10 mouse cellular contexts compared by ENCODE assay signal in genomic region chr11:59732407-59733066, GRCm38 (mm10). TPM values are rescaled to one million over a fixed set of nuclear protein-coding genes. Genes with fewer than 3 reads are reported as not detected.
DNase-seq lines count a peak whose midpoint lies in the region; ATAC-seq and TF ChIP-seq lines count a peak whose summit lies in the region.
"Had no signal": no experiment of that assay in that cellular context is flagged by ENCODE, and none has a peak within 500 bp of the region (broad histone marks: within the 10 kb centered on the region; RNA-seq: fewer than 3 reads in every experiment).

No protein-coding gene starts in this region.

- WGBS in cerebellum, adult 2 months = 33% methylated on average over 1 of the region's 1 CpGs
- 67% methylated on average over 1 of the region's 1 CpGs for WGBS in heart, embryonic 13.5 days

- H3K27me3 ChIP-seq in cerebellum, adult 2 months (ENCODE audit: control insufficient read depth, insufficient read depth, low read length) = no peaks in the 10 kb centered on the region
- no peaks in the 10 kb centered on the region for H3K27me3 ChIP-seq in heart, embryonic 13.5 days (replicated peaks)
- H3K27me3 ChIP-seq: liver, embryonic 13.5 days had no signal

- no peaks in the 10 kb centered on the region for H3K9me3 ChIP-seq in heart, embryonic 13.5 days
- H3K9me3 ChIP-seq: G1E; liver, embryonic 13.5 days had no signal

- no peak overlapping the region; the same call in 1 of the 2 replicates for H3K9ac ChIP-seq in heart, embryonic 13.5 days
- H3K9ac ChIP-seq: liver, embryonic 13.5 days had no signal

- peak; percentile 18; the same call in 1 of the 2 replicates for TF ChIP-seq CTCF in cerebellum, adult 2 months (IDR thresholded peaks at IDR 0.05; ENCODE audit: borderline replicate concordance, insufficient read depth, low read depth, low read length)

- TF ChIP-seq POLR2A in cerebellum, adult 2 months (IDR thresholded peaks at IDR 0.05; ENCODE audit: borderline replicate concordance, insufficient read depth, low read length) = no peak

- peaks cover 37% of the 10 kb centered on the region for H3K4me1 ChIP-seq in cerebellum, adult 2 months (ENCODE audit: control insufficient read depth, insufficient read depth, low read length)
- peaks cover 14% of the 10 kb centered on the region for H3K4me1 ChIP-seq in heart, embryonic 13.5 days
- H3K4me1 ChIP-seq: liver, embryonic 13.5 days had no signal

- H3K36me3 ChIP-seq in heart, embryonic 13.5 days = peaks cover 94% of the 10 kb centered on the region

- DNase-seq in cerebellum, adult 2 months = peak in 1 of 2 experiments; percentile 59
- DNase-seq in 3134 (ENCODE audit: extremely low read depth, insufficient read length, low spot score) = peak; percentile 68
- DNase-seq in cerebellum, adult 9-11 months = peak; percentile 49
- peak; percentile 53 to 72 for DNase-seq in kidney, postnatal 36 days
- peak; percentile 82 for DNase-seq in lung, postnatal 25 days (ENCODE audit: low spot score)
- DNase-seq in urinary bladder, postnatal 36 days (ENCODE audit: low spot score in 2 of 2) = peak; percentile 49 to 81
- DNase-seq: liver, embryonic 13.5 days had no signal

- no peak overlapping the region for H3K4me3 ChIP-seq in cerebellum, adult 2 months (replicated peaks; ENCODE audit: insufficient read depth, low read depth, low read length)
- H3K4me3 ChIP-seq in heart, embryonic 13.5 days = no peak overlapping the region
- H3K4me3 ChIP-seq: liver, embryonic 13.5 days had no signal

- no peak overlapping the region for H3K4me2 ChIP-seq in heart, embryonic 13.5 days
- H3K4me2 ChIP-seq: liver, embryonic 13.5 days had no signal

- peak overlapping the region; percentile 66; the same call in 1 of the 2 replicates for H3K27ac ChIP-seq in cerebellum, adult 2 months (ENCODE audit: insufficient read depth, low read length)
- H3K27ac ChIP-seq in heart, embryonic 13.5 days (replicated peaks) = peak overlapping the region; percentile 24; the same call in 1 of the 2 replicates
- H3K27ac ChIP-seq: liver, embryonic 13.5 days had no signal

- ATAC-seq in cerebellum, adult (ENCODE audit: insufficient number of reproducible peaks, low FRiP score, low TSS enrichment) = no peak
- no peak for ATAC-seq in heart, embryonic 13.5 days (ENCODE audit: extremely low read depth, insufficient number of reproducible peaks, low FRiP score, low TSS enrichment)

RNA-seq across cellular contexts. Expression of gene Pld6, which starts 54.9 kb away (rescaled TPM):
- 2.3 and 2.5 TPM in 2 replicates for polyA plus RNA-seq in cerebellum, adult 2 months (2012; rRNA removed)
- 4.5 and 5.6 TPM in 2 replicates for polyA plus RNA-seq in heart, embryonic 13.5 days (2015; fragmentation: Nextera tagmentation; extraction: Ambion mirVana)
- polyA plus RNA-seq: G1E had no signal
